8 mouse cellular contexts compared by ENCODE assay signal in genomic region chr4:44004126-44004525, GRCm38 (mm10). TPM values are rescaled to one million over a fixed set of nuclear protein-coding genes. Genes with fewer than 3 reads are reported as not detected.
DNase-seq lines count a peak whose midpoint lies in the region; ATAC-seq and TF ChIP-seq lines count a peak whose summit lies in the region.

Gene Clta, plus strand, starts transcription at chr4:44004452.

- no peaks in the 10 kb centered on the region for H3K4me1 ChIP-seq in bone marrow macrophage, adult 2 months (ENCODE audit: control insufficient read depth, insufficient read depth, low read length)

- TF ChIP-seq POLR2A in bone marrow macrophage, adult 2 months (IDR thresholded peaks at IDR 0.05; ENCODE audit: borderline replicate concordance, low read depth, low read length), result no peak

- H3K4me3 ChIP-seq in bone marrow macrophage, adult 2 months (ENCODE audit: insufficient read depth, low read length), result no peak within 1 kb of the TSS
- no peak within 1 kb of the TSS for H3K4me3 ChIP-seq in macrophage (ENCODE audit: inconsistent target)

- H3K27ac ChIP-seq in bone marrow macrophage, adult 2 months (ENCODE audit: insufficient read depth, low read depth, low read length), result no peak within 1 kb of the TSS
- no peak within 1 kb of the TSS for H3K27ac ChIP-seq in macrophage

- intact Hi-C loops in gastrocnemius, postnatal 14 days (cut with DNase I; ENCODE audit: low total_unique reads), result no loop called here

- WGBS in macrophage (ENCODE audit: missing documents), result 94% methylated on average over 5 of the region's 5 CpGs

- no peak for ATAC-seq in inflammation-experienced regulatory T-cells, adult 6 months

- TF ChIP-seq CTCF in bone marrow macrophage, adult 2 months (IDR thresholded peaks at IDR 0.05; ENCODE audit: low read depth, low read length), result no peak

- no peaks in the 10 kb centered on the region for H3K36me3 ChIP-seq in macrophage (ENCODE audit: inconsistent target)

- no peaks in the 10 kb centered on the region for H3K79me2 ChIP-seq in macrophage (ENCODE audit: inconsistent target)

- no peak for DNase-seq in layer of hippocampus, adult 8-10 months (ENCODE audit: low spot score in 2 of 2)
- DNase-seq in layer of hippocampus, adult 11-12 months (ENCODE audit: low spot score), result no peak
- DNase-seq in gastrocnemius, postnatal 14 days, result no peak
- DNase-seq in retina, postnatal 1 day, result no peak
- no peak for DNase-seq in thymus, postnatal 4 days

RNA-seq across cellular contexts. Expression of gene Clta, which starts in this region (rescaled TPM):
- 100 to 1,000 TPM; 264 to 296 (median 284) TPM for total RNA-seq in layer of hippocampus, adult 8-10 months (2022)
- polyA plus RNA-seq in bone marrow macrophage, adult 2 months (2012; ENCODE audit: insufficient read depth, insufficient read length, missing spikeins), result 840 and 888 TPM in 2 replicates
- 10 to 100 TPM; 65.7 to 75.0 TPM for total RNA-seq in gastrocnemius, postnatal 14 days (2021)
- 100 to 1,000 TPM in 1 of 3 experiments, 10 to 100 TPM in 2; 89.3 to 100 (median 91.5) TPM for polyA plus RNA-seq in inflammation-experienced regulatory T-cells, adult 6 months (2017; shearing (Covaris generic))
- total RNA-seq in macrophage (2018; cell fraction: chromatin; rRNA removed), result 100 to 1,000 TPM in 4 of 26 experiments, 10 to 100 TPM in 22; 43.3 to 129 (median 74.1) TPM
- total RNA-seq in macrophage (2018; cell fraction: cytosol; rRNA removed), result 1,000 to 10,000 TPM in 1 of 26 experiments, 100 to 1,000 TPM in 25; 474 to 1,048 (median 650) TPM
- total RNA-seq in macrophage (2018; cell fraction: nucleus; rRNA removed), result 100 to 1,000 TPM; 108 to 364 (median 196) TPM
- 719 to 1,119 TPM (median 1,119 TPM) in 3 replicates for polyA plus RNA-seq in macrophage (2018)
